Mouse (Mus musculus): ENCODE measurements around the gene Setd4.

DNA sequence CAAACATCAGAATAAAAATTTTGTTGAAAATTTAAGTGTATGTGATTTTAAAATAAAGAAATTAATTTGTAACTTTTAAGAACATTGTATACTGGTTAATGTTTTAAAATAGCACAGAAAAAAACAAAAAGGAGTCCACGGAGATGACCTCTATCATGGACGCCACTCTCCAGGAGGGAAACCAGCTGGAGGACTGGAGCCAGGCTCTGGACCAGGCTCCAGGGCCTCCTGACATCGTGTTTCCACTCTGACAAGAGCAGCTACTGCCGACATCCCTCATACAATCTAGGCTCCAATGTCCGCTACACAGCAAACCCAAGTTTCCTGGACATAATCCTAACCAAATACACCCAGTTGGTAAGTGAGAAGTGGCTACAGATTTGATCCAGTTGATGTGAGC lies 8.1 kb downstream of the Setd4 start:
- TF ChIP-seq POLR2A (IDR thresholded peaks at IDR 0.05; ENCODE audit: low read depth, low read length): no peak
- TF ChIP-seq CTCF (IDR thresholded peaks at IDR 0.05; ENCODE audit: borderline replicate concordance, insufficient read depth, low read length): no peak
